Mouse (Mus musculus): ENCODE results near the gene Lpar3. TPM values are rescaled to one million over a fixed set of nuclear protein-coding genes. Genes with fewer than 3 reads are reported as not detected.

The Lpar3 gene
- polyA plus RNA-seq, 1 experiment from 2014 or later = 0.72 TPM

DNA sequence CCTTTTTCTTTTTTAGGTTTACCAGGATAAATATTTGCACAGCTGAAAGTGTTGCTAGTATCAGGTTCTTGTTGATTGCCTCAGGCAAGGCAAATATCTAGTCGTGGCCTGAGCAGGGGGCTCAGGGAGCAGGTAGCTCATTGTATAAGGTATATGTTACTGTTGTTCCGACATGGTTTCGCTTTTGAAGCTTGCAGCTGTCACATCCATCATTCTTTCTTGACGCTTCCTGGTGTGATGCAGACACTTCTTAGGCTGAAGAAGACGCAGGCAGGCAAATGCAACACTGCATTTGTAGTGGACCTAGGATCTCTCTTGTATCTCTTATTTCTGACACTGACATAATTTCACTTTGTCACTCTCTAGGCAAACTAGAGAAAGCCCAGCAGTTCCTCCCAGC, 7.4 kb upstream of the Lpar3 start:
- Histone ChIP-seq H3K4me3 (no peak overlapping the region), H3K36me3 (replicated peaks) (no peaks in the 10 kb centered on the region), H3K4me1 (peaks cover 4% of the 10 kb centered on the region; the same call in 1 of the 2 replicates), H3K27me3 (replicated peaks; ENCODE audit: low read depth, poor library complexity, severe bottlenecking) (no peaks in the 10 kb centered on the region), H3K9me3 (no peaks in the 10 kb centered on the region), H3K27ac (replicated peaks) (no peak overlapping the region)
- DNase-seq (ENCODE audit: low spot score) = no peak
- WGBS = 62% methylated on average over 5 of the region's 5 CpGs

DNA sequence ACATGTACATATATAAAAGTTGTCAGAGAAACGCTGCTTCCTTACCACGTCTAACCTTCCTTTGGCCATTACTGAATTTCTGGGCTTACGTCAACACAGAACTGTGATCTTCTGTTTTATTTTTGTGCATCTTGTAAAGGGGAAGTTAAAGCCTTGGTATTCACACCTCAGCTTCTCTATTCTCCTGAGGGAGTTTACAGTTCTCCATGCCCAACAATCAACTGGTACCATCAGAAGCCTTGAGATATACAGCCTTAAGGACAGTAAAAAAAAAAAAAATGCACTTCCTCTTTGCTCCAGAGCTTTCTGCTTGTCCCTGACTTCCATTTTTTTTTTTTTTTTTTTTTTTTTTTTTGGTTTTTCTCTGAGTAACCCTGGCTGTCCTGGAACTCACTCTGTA, 4.2 kb upstream of the Lpar3 start:
- Histone ChIP-seq H3K36me3 (replicated peaks) (no peaks in the 10 kb centered on the region), H3K4me3 (no peak overlapping the region)
- WGBS = 95% methylated on average over 3 of the region's 3 CpGs

DNA sequence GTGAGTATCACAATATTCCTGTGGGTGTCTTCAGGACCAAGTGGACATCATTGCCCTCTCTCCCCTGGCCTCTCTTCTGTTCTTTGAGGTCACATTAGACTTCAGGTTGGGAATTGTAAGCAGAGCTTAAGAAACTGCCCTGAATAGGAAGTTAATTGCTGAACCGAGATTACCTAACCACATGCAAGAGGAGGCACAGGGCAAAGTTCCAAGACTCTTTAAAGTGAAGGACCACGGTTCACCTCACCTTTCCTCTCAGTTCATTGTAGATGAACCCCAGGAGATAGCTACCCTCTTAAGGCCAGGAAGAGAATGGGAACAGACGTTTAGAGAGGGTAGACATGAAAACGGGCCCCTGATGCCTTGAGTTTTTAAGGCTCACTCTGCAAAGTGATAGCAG, 3.5 kb downstream of the Lpar3 start:
- Histone ChIP-seq H3K27me3 (replicated peaks; ENCODE audit: low read depth, poor library complexity, severe bottlenecking) (peaks cover 55% of the 10 kb centered on the region), H3K9me3 (no peaks in the 10 kb centered on the region), H3K4me1 (peaks cover 18% of the 10 kb centered on the region), H3K27ac (replicated peaks) (no peak overlapping the region), H3K4me3 (no peak overlapping the region), H3K36me3 (replicated peaks) (no peaks in the 10 kb centered on the region)
- 77% methylated on average over 4 of the region's 4 CpGs for WGBS
- DNase-seq (ENCODE audit: low spot score) = no peak

More for the DNA sequence above, 4.2 kb upstream of the Lpar3 start:
- no peak for DNase-seq (ENCODE audit: low spot score)
- Histone ChIP-seq H3K27ac (replicated peaks) (no peak overlapping the region), H3K9me3 (no peaks in the 10 kb centered on the region), H3K4me1 (peaks cover 17% of the 10 kb centered on the region), H3K27me3 (replicated peaks; ENCODE audit: low read depth, poor library complexity, severe bottlenecking) (peaks cover 27% of the 10 kb centered on the region)

DNA sequence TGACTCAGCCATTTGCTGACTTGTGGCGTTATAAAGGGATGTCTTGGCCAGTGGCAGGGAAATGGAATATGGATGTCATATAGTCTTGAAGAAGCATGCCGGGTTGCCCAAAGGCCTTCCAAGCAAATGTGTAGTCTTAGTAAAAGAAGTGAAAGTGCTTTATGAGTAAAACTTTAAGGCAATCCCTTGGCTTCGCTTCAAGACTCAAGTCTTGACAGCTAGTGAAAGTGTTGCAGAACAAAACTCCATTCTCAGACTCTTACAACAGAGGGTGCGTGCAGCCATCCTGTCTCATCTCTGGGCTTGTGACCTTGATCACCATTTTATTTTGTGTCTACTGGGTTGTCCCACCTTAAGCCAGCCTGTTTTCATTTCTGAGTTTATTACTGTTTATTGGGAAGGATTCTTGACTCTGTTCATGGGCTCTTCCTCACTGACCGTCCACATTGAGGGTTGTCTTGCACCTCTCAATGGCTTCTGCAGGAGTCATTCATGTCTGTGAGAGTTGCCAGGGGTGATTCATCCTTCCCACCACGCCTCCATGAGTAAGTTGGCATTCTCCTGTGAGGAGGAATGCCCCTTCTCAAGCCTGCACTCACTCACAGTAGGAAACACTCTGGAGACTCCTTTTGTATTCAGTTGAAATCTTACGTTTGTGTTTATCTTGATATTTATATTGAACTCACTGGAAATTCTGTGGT, 4.4 kb downstream of the Lpar3 start:
- H3K9me3 ChIP-seq = no peaks in the 10 kb centered on the region
- WGBS = 85% methylated on average over 7 of the region's 7 CpGs
- H3K36me3 ChIP-seq (replicated peaks) = no peaks in the 10 kb centered on the region
- peaks cover 18% of the 10 kb centered on the region for H3K4me1 ChIP-seq
- no peak overlapping the region for H3K4me3 ChIP-seq
- H3K27me3 ChIP-seq (replicated peaks; ENCODE audit: low read depth, poor library complexity, severe bottlenecking) = peaks cover 46% of the 10 kb centered on the region
- no peak for DNase-seq (ENCODE audit: low spot score)
- no peak overlapping the region for H3K27ac ChIP-seq (replicated peaks)

DNA sequence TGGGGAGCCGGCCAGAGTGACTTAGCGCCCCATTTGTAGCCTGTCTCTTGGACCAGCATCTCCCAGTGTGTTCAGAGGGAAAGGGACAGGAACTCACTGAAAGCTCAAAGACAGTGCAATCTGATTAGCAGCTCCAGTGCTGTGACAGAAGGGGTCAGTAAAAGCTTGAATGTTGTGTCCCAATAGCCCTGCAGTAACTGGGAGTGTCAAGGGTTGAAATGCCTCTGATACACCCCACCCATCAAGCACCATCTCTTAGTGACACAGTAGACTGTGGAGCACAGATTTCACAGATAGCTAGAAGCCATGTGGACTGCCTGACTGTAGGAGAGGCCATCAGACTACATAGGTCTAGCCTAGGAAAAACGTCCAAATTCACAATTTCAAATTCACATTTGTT, 6.7 kb downstream of the Lpar3 start:
- no peaks in the 10 kb centered on the region for H3K36me3 ChIP-seq (replicated peaks)
- DNase-seq (ENCODE audit: low spot score) = no peak
- H3K4me1 ChIP-seq = peaks cover 4% of the 10 kb centered on the region
- no peak overlapping the region for H3K4me3 ChIP-seq
- no peaks in the 10 kb centered on the region for H3K9me3 ChIP-seq
- no peak overlapping the region for H3K27ac ChIP-seq (replicated peaks)
- WGBS = 64% methylated on average over 3 of the region's 3 CpGs
- peaks cover 24% of the 10 kb centered on the region for H3K27me3 ChIP-seq (replicated peaks; ENCODE audit: low read depth, poor library complexity, severe bottlenecking)

DNA sequence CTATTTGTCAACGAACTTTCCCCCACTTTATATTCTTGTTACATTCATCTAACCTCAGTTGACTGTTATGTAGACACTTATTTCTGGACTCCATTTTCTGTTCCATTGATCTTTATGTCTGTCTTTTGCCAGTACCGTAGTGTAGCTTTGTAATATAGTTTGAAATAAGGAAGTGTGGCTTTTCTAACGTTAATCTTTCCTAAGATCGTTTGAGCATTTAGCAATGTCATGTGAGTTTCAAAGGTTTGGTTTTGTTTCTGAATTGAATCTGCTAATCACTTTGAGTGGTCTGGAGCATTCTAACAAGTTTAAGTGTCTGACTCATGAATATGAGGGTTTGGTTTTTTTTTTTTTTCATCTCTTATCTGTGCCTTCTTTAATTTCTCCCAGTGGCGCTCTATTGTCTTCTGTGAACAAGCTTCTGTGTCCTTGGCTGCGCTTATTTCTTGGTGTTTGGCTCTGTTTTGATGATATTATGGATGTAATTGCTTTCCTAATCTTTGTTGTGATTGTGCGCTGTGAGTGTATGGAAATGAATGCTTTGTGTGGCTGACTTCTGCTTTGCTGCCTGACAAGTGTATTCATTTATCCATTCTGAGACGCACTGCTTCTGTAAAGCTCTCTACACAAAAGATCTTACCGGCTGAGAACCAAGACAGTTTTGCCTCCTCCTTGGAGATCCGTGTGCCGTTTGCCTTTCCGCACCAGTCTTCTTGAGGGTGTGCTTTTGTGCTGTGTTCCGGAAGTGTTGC, 8.0 kb downstream of the Lpar3 start:
- peaks cover 5% of the 10 kb centered on the region for H3K4me1 ChIP-seq
- H3K36me3 ChIP-seq (replicated peaks) = no peaks in the 10 kb centered on the region
- DNase-seq (ENCODE audit: low spot score) = no peak
- peaks cover 11% of the 10 kb centered on the region for H3K27me3 ChIP-seq (replicated peaks; ENCODE audit: low read depth, poor library complexity, severe bottlenecking)
- no peak overlapping the region for H3K4me3 ChIP-seq
- no peaks in the 10 kb centered on the region for H3K9me3 ChIP-seq
- WGBS = 84% methylated on average over 13 of the region's 13 CpGs
- no peak overlapping the region for H3K27ac ChIP-seq (replicated peaks)

DNA sequence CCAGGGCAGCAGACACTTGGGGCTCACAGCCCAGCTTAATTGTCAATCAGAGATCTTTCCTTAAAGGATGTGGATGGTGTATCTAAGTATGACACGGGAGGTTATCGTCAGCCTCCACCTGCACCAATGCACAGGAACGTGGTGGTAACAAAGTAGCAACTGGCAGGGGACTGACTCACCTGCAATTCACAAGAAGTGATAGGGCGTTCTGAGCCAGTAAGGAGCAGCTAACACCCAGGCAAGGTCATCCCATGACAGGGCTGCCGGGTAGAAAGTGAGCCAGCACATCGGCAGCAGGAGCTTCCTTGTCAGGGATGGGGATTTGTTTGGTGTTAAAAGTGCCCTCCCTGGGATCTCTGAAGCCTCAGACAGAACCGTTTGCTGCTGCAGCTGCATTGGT, 11.9 kb downstream of the Lpar3 start:
- WGBS = 75% methylated on average over 7 of the region's 7 CpGs
- H3K4me3 ChIP-seq = no peak overlapping the region

DNA sequence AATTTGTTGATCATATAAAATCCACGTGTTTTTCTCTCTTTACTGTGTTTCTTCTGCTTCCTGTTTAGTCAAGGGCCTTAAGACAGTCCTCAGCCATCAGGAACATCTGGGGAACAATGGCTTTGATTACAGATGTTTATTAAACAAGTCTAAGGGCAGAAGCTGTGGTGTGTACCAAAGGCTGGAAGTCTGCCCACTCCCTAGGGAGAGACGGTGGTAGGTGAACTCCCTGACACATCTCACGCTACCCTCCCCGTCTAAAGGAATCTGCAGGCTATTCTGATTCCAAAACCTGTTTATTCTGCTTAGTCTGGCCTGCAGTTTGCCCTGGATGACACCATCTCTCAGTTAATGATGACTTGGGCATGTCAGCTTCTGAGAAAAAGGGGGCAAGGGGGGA, 13.0 kb downstream of the Lpar3 start:
- H3K36me3 ChIP-seq (replicated peaks) = no peaks in the 10 kb centered on the region
- 69% methylated on average over 4 of the region's 4 CpGs for WGBS
- H3K4me3 ChIP-seq = no peak overlapping the region
- no peak overlapping the region for H3K27ac ChIP-seq (replicated peaks)
- DNase-seq (ENCODE audit: low spot score) = no peak
- H3K4me1 ChIP-seq = 0 out of 2 replicates have a peak, but pooled peaks cover 7% of the 10 kb centered on the region
- no peaks in the 10 kb centered on the region for H3K27me3 ChIP-seq (replicated peaks; ENCODE audit: low read depth, poor library complexity, severe bottlenecking)
- H3K9me3 ChIP-seq = no peaks in the 10 kb centered on the region

More for the DNA sequence above, 11.9 kb downstream of the Lpar3 start:
- Histone ChIP-seq H3K36me3 (replicated peaks) (no peaks in the 10 kb centered on the region), H3K9me3 (no peaks in the 10 kb centered on the region), H3K4me1 (peaks cover 11% of the 10 kb centered on the region), H3K27me3 (replicated peaks; ENCODE audit: low read depth, poor library complexity, severe bottlenecking) (no peaks in the 10 kb centered on the region), H3K27ac (replicated peaks) (no peak overlapping the region)
- no peak for DNase-seq (ENCODE audit: low spot score)

DNA sequence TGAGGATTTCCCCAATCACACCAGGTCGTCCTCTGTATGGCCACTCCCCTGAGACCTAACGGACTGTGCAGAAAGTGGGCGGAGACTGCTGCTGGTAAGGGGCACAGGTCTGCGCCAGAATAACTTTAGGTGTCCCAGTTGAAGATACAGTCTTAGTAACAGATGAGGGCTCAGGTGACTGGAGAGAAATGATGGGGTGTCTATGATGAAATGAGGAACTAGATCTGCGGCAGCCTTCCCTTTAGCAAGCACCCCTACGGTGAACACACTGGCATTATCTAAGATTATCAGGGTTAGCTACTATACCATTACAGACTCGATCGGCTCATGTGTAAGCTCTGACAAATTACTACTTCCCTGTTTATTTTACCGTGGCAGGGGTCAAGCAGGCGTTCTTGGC, 13.8 kb downstream of the Lpar3 start:
- no peak overlapping the region for H3K27ac ChIP-seq (replicated peaks)
- H3K27me3 ChIP-seq (replicated peaks; ENCODE audit: low read depth, poor library complexity, severe bottlenecking) = no peaks in the 10 kb centered on the region
- 0 out of 2 replicates have a peak, but pooled peaks cover 7% of the 10 kb centered on the region for H3K4me1 ChIP-seq
- WGBS = 67% methylated on average over 10 of the region's 10 CpGs
- no peaks in the 10 kb centered on the region for H3K36me3 ChIP-seq (replicated peaks)
- H3K4me3 ChIP-seq = no peak overlapping the region
- H3K9me3 ChIP-seq = no peaks in the 10 kb centered on the region
- no peak for DNase-seq (ENCODE audit: low spot score)

DNA sequence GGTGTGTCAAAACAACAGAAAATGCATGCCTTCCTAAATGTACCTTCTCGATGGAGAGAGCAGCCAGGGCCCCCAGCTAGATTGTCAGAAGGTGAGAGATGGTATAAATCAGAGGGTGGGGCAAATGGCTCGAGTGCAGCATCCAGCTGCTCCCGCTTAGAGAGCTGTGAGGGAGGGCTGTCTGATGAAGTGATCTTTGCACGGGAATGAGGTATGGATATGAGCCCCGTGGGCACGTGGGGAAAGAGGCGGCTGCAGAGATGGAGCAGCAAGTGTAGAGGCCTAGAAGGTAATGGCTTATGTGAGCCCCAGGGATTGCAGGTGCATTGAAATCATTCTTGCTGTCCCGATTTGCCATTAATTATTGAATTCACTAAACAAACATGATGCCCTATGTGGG, 15.5 kb downstream of the Lpar3 start:
- Histone ChIP-seq H3K4me3 (no peak overlapping the region), H3K27ac (replicated peaks) (no peak overlapping the region), H3K4me1 (0 out of 2 replicates have a peak, but pooled peaks cover 7% of the 10 kb centered on the region), H3K27me3 (replicated peaks; ENCODE audit: low read depth, poor library complexity, severe bottlenecking) (no peaks in the 10 kb centered on the region), H3K36me3 (replicated peaks) (no peaks in the 10 kb centered on the region), H3K9me3 (no peaks in the 10 kb centered on the region)
- no peak for DNase-seq (ENCODE audit: low spot score)
- 74% methylated on average over 8 of the region's 8 CpGs for WGBS

DNA sequence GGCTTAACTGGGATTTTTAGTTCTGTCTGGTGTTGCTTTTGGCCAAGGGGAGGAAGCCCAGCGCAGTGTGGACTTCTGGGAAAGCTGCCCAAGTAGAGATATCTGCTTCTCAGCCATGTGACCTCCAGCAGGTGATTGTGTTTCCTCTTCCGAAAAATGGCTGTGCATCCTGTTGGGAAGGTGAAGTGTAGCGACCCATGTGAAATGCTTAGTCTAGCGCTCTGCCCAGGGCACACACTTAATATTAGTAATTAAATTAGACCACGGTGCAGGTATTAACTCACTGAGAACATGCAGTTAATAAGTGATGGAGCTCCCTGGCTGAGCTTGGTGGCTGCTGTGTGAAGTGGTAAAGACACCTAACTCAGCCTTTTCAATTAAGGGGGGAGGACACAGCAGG, 16.9 kb downstream of the Lpar3 start:
- Histone ChIP-seq H3K4me3 (no peak overlapping the region), H3K9me3 (no peaks in the 10 kb centered on the region), H3K36me3 (replicated peaks) (no peaks in the 10 kb centered on the region), H3K4me1 (0 out of 2 replicates have a peak, but pooled peaks cover 7% of the 10 kb centered on the region), H3K27me3 (replicated peaks; ENCODE audit: low read depth, poor library complexity, severe bottlenecking) (no peaks in the 10 kb centered on the region), H3K27ac (replicated peaks) (no peak overlapping the region)
- DNase-seq (ENCODE audit: low spot score) = no peak
- WGBS = 87% methylated on average over 5 of the region's 5 CpGs

DNA sequence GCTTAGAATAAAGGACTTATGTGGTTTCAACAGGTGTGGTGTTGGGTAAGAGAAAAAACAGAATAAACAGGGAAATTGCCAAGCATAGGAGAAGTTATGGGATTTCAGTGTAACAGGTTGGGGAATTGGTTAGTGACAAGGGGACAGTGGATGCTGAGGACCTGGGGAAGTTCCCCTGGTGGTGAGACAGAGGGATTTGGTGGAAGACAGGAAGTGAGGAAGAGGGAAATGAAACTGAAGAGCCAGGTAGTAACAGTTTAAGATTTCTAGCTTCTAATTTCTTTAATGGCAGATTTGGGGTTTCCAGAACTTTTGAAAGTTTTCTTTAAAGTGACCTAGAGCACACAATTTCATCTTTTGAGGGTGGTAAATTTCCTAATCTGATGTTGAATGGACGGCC, 23.9 kb downstream of the Lpar3 start:
- Histone ChIP-seq H3K27ac (replicated peaks) (no peak overlapping the region), H3K36me3 (replicated peaks) (no peaks in the 10 kb centered on the region), H3K27me3 (replicated peaks; ENCODE audit: low read depth, poor library complexity, severe bottlenecking) (no peaks in the 10 kb centered on the region), H3K4me1 (no peaks in the 10 kb centered on the region), H3K9me3 (no peaks in the 10 kb centered on the region), H3K4me3 (no peak overlapping the region)
- DNase-seq (ENCODE audit: low spot score) = no peak
- WGBS = 86% methylated on average over 1 of the region's 1 CpGs

DNA sequence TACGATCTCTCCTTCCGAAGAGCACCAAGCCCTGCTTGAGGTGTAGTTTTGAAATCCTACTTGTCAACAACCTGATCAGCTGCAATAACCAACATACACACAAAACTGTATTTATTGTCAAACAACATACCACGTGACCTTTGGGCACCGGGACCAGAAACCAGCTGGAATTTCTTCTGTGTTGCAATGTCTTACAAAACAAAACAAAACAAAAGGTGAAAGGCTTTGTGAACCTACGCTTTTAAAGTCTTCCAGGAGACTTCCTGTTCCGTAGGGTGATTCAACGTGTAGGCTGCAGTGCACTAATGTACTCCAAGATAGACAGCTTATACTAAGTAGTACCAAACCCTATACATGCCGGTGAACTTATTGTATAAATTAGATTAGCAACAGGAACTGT, 25.8 kb downstream of the Lpar3 start:
- 82% methylated on average over 8 of the region's 8 CpGs for WGBS
- H3K27ac ChIP-seq (replicated peaks) = no peak overlapping the region
- no peak overlapping the region for H3K4me3 ChIP-seq
- H3K27me3 ChIP-seq (replicated peaks; ENCODE audit: low read depth, poor library complexity, severe bottlenecking) = no peaks in the 10 kb centered on the region
- no peaks in the 10 kb centered on the region for H3K9me3 ChIP-seq
- no peak for DNase-seq (ENCODE audit: low spot score)
- no peaks in the 10 kb centered on the region for H3K4me1 ChIP-seq
- H3K36me3 ChIP-seq (replicated peaks) = no peaks in the 10 kb centered on the region
